Mouse (Mus musculus) liver, postnatal 0 days (tissue): Measurements from ENCODE around the gene Stk19.

Experiments
- CTCF ChIP-seq: sonication (generic); IDR thresholded peaks from 2 replicates; pipeline ENCODE4 v1.5.1; 2016; ENCODE audit warnings: antibody characterized with exemption, low read depth
- EP300 ChIP-seq: IDR thresholded peaks from 2 replicates; pipeline ENCODE4 v1.6.1; 2016; ENCODE audit warnings: antibody characterized with exemption, low read depth, mild to moderate bottlenecking

GRCm38 (mm10) chr17:34811275-34811674 is 25.5 kb downstream of the Stk19 start:
- no peak for TF ChIP-seq CTCF
- TF ChIP-seq EP300 = no peak
